Mouse (Mus musculus) olfactory bulb, adult 2 months (tissue): ENCODE measurements at regions not wholly inside any gene's neighbourhood (a gene's known extent, or its start where the extent isn't known, plus 50 kb on each side); places are given as distances from the start of the nearest gene placed in this dataset.

Experiments
- CTCF ChIP-seq: fragments of 200-500 bp; IDR thresholded peaks from 2 replicates; pipeline ENCODE4 v1.5.1; 2012; ENCODE audit warnings: low read depth, mild to moderate bottlenecking, low read length, moderate library complexity; ENCODE audit not compliant: insufficient read depth
- POLR2A ChIP-seq: fragments of 200-500 bp; IDR thresholded peaks from 2 replicates; pipeline ENCODE4 v1.6.1; 2012; ENCODE audit warnings: mild to moderate bottlenecking, low read depth, low read length, moderate library complexity; ENCODE audit not compliant: insufficient read depth

DNA sequence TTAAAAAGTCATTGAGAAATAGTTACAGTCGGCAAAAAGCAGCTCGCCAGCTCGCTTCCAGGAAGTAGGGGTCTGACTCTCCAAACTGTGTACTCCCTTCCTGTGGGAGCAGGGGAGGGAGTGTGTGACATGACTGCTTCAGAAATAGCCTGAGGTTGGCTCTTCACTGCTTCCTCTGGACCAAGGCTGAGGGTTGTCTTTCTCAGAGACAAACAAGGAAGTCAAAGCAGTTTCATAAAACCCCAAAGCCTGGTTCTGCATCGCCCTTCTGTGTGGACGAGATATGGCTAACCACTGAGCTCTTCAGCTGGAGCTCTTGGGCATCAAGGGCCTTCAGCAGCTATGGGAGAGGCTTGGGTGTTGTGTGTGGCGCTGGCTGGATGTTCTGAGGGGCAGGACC is 61.0 kb upstream of the Haao start:
- no peak for TF ChIP-seq CTCF
- TF ChIP-seq POLR2A, result no peak
